Mouse (Mus musculus) ovary, postnatal 14 days (tissue): Measurements from ENCODE around the gene Atp11a.

Source experiments
- DNase-seq: peaks from one replicate; pipeline ENCODE4 v3.0.0; 2022; ENCODE audit warnings: low spot score

The Atp11a gene

GRCm38 (mm10) chr8:12772319-12772718 lies 15.5 kb downstream of the Atp11a start:
- no peak for DNase-seq

DNA sequence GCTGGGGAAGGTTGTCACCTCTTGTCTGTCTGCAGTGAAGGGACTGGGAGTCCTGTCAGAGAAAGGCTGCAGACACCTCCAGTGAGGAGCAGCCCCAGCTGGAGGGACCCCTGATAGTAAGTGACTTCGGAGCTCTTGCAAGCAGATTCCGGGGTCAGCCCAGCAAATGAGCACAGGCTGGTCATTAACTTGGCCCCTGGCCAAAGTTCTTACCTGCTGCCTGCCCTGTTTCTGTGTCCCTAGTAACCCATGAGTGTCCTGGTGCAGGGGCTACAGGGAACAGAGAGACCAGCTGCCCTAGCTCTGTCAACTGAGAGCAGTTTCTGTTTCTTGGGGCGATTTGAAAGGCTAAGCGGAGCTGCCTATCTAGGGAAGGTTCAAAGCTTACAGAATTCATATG lies 17.1 kb downstream of the Atp11a start:
- no peak for DNase-seq

DNA sequence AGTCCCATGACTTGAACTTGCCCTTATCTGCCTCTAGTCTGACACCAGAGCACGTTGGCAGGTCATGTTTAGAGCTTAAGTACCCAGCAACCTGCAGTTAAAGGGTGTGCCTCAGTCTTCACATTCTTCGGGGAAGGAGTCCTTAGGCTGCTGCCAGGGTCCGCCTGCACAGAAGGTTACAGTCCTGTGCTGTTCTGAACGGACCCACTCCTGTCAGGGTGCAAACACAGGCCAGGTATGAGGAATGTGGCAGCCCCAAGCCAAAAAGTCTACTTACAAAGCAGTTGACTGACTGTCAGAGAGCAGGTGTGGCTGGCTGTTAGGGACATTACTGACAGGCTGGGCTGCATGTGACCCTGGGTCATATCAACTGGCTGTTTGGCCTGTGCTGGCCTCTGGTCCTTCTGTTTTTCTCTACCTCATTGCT lies 18.1 kb downstream of the Atp11a start:
- no peak for DNase-seq

GRCm38 (mm10) chr8:12775302-12775975 lies 18.6 kb downstream of the Atp11a start:
- no peak for DNase-seq

DNA sequence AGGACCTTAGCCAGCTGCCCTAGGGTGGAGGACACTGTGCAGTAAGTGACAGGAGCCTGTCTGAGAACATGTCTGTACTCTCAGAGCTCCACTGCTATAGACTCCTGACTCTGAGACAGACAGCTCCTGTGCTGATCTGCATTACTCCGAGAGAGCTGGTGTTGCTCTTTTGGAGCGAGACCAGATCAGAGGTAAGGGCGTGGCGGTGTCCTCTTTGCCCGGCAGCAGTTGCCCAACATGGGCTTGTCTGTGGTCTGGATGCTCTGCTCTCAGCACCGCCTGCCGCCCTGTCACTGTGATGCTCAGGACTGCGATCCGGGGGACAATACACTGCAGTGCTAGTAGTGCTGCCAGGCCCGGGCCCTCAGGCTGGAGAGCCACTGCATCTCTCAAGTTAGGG lies 19.4 kb downstream of the Atp11a start:
- no peak for DNase-seq

DNA sequence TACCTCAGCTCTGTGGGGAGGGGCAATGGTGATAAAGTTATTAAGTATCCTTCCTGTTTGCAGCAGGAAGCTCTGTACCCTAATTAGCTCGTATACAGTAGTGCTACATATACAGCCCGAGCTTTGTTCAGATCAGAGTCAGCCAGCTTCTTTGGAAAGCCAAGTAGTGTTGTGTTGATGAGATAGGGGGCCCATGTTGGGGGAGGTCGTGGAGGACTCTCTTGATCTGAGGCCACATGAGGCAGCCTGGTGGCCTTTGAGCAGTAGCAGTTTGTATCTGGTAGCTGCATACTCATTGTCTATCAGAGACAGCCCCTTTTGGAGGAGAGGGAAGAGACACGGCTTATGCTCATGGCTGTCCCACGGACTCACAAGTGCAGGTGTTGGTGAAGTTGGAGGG lies 20.4 kb downstream of the Atp11a start:
- DNase-seq = no peak

- no peak for DNase-seq
These were observed 22.7 kb downstream of the Atp11a start for GRCm38 (mm10) chr8:12779541-12779940.

GRCm38 (mm10) chr8:12785508-12785907 lies 28.7 kb downstream of the Atp11a start:
- no peak for DNase-seq

DNA sequence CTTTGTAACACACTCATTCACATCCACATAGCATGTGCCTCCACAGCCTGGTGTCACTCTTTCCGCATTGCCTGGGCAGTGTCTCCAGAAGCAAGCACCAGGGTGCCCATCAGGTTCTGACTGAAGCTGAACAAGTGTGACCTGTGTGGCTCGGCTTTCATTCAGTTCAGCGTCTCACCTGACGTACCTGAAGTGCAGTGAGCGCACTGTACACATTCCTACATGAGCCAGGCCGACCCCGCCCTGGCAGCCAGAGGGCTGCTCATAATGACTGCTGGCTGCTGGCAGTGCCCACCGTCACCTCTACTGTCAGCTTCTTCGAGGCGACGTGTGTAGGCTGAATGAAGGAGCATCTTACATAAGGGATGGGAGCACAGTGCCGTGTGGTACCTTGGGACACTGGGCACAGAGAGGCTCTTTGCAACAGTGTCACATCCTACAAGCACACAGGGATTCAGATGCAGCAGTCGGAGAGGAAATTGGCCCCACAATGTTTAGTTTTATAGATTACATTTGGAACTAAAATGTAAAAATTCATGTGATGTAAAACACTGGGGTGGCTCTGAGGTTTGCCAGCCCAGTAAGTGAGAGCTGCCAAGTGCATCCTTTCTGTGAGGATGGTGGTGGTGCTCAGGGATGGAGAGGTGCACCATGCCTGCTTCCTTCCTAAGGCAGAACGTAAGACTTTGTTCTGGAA lies 29.6 kb downstream of the Atp11a start:
- no peak for DNase-seq

- DNase-seq = no peak
These were observed 30.1 kb downstream of the Atp11a start for GRCm38 (mm10) chr8:12786958-12787301.

DNA sequence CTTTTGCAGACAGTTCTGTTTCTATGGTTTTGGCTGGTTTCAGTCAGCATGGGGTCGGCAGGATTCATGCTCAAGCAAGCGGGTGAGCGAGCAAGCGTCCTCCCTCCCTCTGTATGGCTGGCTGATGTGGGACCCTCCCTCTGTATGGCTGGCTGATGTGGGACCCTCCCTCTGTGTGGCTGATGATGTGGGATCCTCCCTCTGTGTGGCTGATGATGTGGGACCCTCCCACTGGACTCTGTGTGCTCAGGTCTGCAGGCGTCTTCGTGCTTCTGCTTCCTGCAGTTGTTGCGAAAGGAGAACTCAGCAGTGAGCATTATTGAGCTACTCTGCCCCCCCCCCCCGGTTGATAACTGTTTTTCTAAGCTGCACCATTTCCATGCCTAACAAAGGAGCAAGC lies 30.6 kb downstream of the Atp11a start:
- DNase-seq = no peak

GRCm38 (mm10) chr8:12788695-12789094 lies 31.9 kb downstream of the Atp11a start:
- DNase-seq = no peak

- no peak for DNase-seq
These were observed 38.3 kb downstream of the Atp11a start for GRCm38 (mm10) chr8:12795011-12795671.

GRCm38 (mm10) chr8:12799099-12799498 lies 42.3 kb downstream of the Atp11a start:
- no peak for DNase-seq

GRCm38 (mm10) chr8:12799832-12800231 lies 43.0 kb downstream of the Atp11a start:
- no peak for DNase-seq

- no peak for DNase-seq
These were observed 43.4 kb downstream of the Atp11a start for GRCm38 (mm10) chr8:12800246-12800645.

- DNase-seq = no peak
These were observed 44.8 kb downstream of the Atp11a start for GRCm38 (mm10) chr8:12801586-12801985.

DNA sequence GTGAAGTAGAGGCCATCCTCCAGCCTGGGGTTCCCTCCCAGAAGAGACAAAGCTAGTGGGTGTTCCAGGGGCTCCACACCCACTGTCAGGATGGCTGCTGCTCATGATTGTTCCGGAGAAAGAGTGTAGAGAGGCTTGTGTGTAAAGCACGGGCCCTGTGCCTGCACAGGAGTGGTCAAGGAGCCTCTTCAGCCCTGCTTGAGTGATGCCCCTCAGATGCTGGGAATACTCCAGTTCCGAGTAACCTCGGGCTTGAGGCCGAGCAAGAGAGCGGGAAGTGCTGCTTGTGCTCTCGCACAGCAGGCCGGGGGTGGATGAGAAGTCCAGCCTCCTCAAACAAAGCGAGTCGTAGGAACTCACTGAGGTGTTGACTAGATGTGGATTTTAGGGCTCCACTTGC lies 46.3 kb downstream of the Atp11a start:
- DNase-seq = no peak

DNA sequence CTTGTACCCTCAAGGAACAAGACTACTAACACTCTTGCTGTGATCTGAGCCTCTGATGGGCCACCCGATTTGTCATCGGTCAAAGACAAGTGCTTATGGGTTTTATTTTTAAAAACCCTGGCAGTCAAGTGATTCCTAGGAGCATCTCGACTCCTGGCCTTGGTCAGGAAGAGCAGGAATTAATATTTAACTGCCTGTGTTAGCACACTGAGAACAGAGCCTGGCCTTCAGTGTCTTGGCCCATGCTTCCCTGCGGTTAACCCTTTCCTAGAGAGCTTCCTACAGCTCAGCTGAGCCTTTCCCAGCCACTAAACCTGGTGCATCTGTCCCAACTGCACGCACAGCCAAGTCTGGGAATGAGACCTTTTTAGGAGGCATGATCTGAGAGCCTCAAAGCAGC lies 48.1 kb downstream of the Atp11a start:
- no peak for DNase-seq

DNA sequence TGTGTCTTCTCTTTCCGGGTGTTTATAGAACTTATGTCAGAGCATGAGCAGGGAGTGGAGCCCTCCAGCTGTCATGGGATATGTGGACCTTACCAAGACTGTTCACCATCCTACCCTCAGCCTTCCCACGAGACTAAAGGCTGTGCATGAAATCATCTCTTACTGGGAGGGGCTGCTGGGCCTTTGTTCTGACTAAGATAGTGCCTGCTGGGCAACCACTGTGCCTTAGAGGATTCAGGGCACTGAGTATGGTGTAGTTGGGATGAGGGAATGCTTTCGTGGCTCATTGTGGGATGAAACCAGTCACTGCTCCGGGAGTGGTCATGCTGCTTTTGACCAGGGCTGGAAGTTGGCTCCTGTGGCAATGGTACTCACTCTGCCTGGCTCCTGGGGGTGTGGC lies 48.8 kb downstream of the Atp11a start:
- DNase-seq = no peak

- no peak for DNase-seq
These were observed 51.2 kb downstream of the Atp11a start for GRCm38 (mm10) chr8:12808018-12808417.

- no peak for DNase-seq
These were observed 52.7 kb downstream of the Atp11a start for GRCm38 (mm10) chr8:12809516-12809915.

DNA sequence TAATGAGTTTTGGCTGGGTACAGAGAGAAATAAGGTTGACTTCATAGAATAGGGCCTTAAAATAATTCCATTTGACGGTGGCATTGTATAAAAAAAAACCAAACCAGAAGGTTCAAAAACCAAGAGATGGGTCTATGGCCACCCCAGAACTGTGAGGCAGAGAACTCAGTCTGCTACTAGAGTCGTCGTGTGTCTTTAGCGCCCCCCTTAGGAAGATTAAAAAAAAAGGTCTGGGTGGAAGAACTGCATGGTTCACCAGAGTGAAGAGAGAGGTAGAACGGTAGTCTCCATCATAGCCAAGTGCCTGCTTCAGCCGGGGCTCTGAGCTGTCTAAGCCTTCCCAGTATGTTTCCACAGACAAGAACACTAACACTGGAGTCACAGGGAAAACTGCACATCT lies 54.4 kb downstream of the Atp11a start:
- no peak for DNase-seq
